Mouse (Mus musculus) cerebellum, adult (tissue): ENCODE measurements at regions not wholly inside any gene's neighbourhood (a gene's known extent, or its start where the extent isn't known, plus 50 kb on each side); places are given as distances from the start of the nearest gene placed in this dataset.

Experiments used
- ATAC-seq: cut with Nextera tagmentation; 2 replicates; pipeline ENCODE4 v1.9.2; 2017; ENCODE audit warnings: mild to moderate bottlenecking, moderate library complexity, mixed read lengths; ENCODE audit not compliant: insufficient number of reproducible peaks, low FRiP score, low TSS enrichment

GRCm38 (mm10) chr8:49255954-49256353 lies 412.2 kb upstream of the Tenm3 start:
- no peak for ATAC-seq

GRCm38 (mm10) chr8:49254311-49254828 lies 410.6 kb upstream of the Tenm3 start:
- ATAC-seq, result no peak

GRCm38 (mm10) chr8:49243002-49243401 lies 399.3 kb upstream of the Tenm3 start:
- ATAC-seq, result no peak

- ATAC-seq, result no peak
These were observed 393.0 kb upstream of the Tenm3 start for GRCm38 (mm10) chr8:49236822-49237071.

- no peak for ATAC-seq
These were observed 392.5 kb upstream of the Tenm3 start for GRCm38 (mm10) chr8:49236021-49236821.

GRCm38 (mm10) chr8:49223841-49224420 lies 380.2 kb upstream of the Tenm3 start:
- ATAC-seq, result no peak

- ATAC-seq, result no peak
These were observed 351.5 kb upstream of the Tenm3 start for GRCm38 (mm10) chr8:49195333-49195640.

- no peak for ATAC-seq
These were observed 351.0 kb upstream of the Tenm3 start for GRCm38 (mm10) chr8:49194592-49195332.

GRCm38 (mm10) chr8:49186853-49187252 lies 343.1 kb upstream of the Tenm3 start:
- no peak for ATAC-seq

- no peak for ATAC-seq
These were observed 331.6 kb upstream of the Tenm3 start for GRCm38 (mm10) chr8:49175386-49175785.

- no peak for ATAC-seq
These were observed 331.2 kb upstream of the Tenm3 start for GRCm38 (mm10) chr8:49174956-49175355.

- ATAC-seq, result no peak
These were observed 315.6 kb upstream of the Tenm3 start for GRCm38 (mm10) chr8:49159318-49159717.

GRCm38 (mm10) chr8:49158201-49158600 lies 314.4 kb upstream of the Tenm3 start:
- ATAC-seq, result no peak

- ATAC-seq, result no peak
These were observed 292.8 kb upstream of the Tenm3 start for GRCm38 (mm10) chr8:49136503-49137044.

- no peak for ATAC-seq
These were observed 265.3 kb upstream of the Tenm3 start for GRCm38 (mm10) chr8:49109095-49109494.

GRCm38 (mm10) chr8:49108665-49109064 lies 264.9 kb upstream of the Tenm3 start:
- ATAC-seq, result no peak

GRCm38 (mm10) chr8:49106531-49106930 lies 262.8 kb upstream of the Tenm3 start:
- ATAC-seq, result no peak

- no peak for ATAC-seq
These were observed 257.4 kb upstream of the Tenm3 start for GRCm38 (mm10) chr8:49101156-49101555.

- ATAC-seq, result no peak
These were observed 240.6 kb upstream of the Tenm3 start for GRCm38 (mm10) chr8:49084191-49084875.

- no peak for ATAC-seq
These were observed 225.7 kb upstream of the Tenm3 start for GRCm38 (mm10) chr8:49069451-49069850.

- ATAC-seq, result no peak
These were observed 219.5 kb upstream of the Tenm3 start for GRCm38 (mm10) chr8:49063256-49063655.
